Mouse (Mus musculus) midbrain, embryonic 11.5 days (tissue): ENCODE results near the gene Gm10999. TPM values are rescaled to one million over a fixed set of nuclear protein-coding genes. Genes with fewer than 3 reads are reported as not detected.
"Not testable (repeated sequence)": the region's sequence is repeated elsewhere in the genome, so short reads cannot be mapped to it uniquely, and the experiment has no call there.

Source experiments
- ATAC-seq: fragments of 200-750 bp; cut with Nextera tagmentation; 2 replicates; pipeline ENCODE4 v1.8.0; 2017; ENCODE audit warnings: moderate TSS enrichment, moderate library complexity; ENCODE audit not compliant: low FRiP score
- DNase-seq: peaks from one replicate; pipeline ENCODE4 v3.0.0; 2015; ENCODE audit warnings: low spot score; ENCODE audit errors: missing footprints
- H3K27ac ChIP-seq: fragments of 300-500 bp; sonication (generic); 2 replicates; pipeline ENCODE4 v1.5.1; 2014; ENCODE audit warnings: low read depth, low read length
- H3K27me3 ChIP-seq: fragments of 300-500 bp; sonication (generic); 2 replicates; pipeline ENCODE4 v1.6.1; 2014; ENCODE audit warnings: mild to moderate bottlenecking, low read length, moderate library complexity, mixed read lengths; ENCODE audit not compliant: control insufficient read depth, insufficient read depth
- H3K36me3 ChIP-seq: fragments of 300-500 bp; sonication (generic); 2 replicates; pipeline ENCODE4 v1.6.1; 2014; ENCODE audit warnings: mild to moderate bottlenecking, low read length, moderate library complexity, mixed read lengths; ENCODE audit not compliant: control insufficient read depth, insufficient read depth
- H3K4me1 ChIP-seq: fragments of 300-500 bp; sonication (generic); 2 replicates; pipeline ENCODE4 v1.6.1; 2014; ENCODE audit warnings: low read length; ENCODE audit not compliant: control insufficient read depth, insufficient read depth
- H3K4me2 ChIP-seq: fragments of 300-500 bp; sonication (generic); 2 replicates; pipeline ENCODE4 v1.6.1; 2014; ENCODE audit warnings: mild to moderate bottlenecking, moderate library complexity
- H3K4me3 ChIP-seq: fragments of 300-500 bp; sonication (generic); 2 replicates; pipeline ENCODE4 v1.5.1; 2014; ENCODE audit warnings: low read depth, low read length
- H3K9ac ChIP-seq: fragments of 300-500 bp; sonication (generic); 2 replicates; pipeline ENCODE4 v1.6.1; 2014; ENCODE audit warnings: low read length
- H3K9me3 ChIP-seq: fragments of 300-500 bp; sonication (generic); 2 replicates; pipeline ENCODE4 v1.6.1; 2016; ENCODE audit warnings: low read length; ENCODE audit not compliant: control insufficient read depth
- WGBS: fragments of 180-500 bp; shearing (Covaris S2); extraction: QIAGEN DNeasy Blood & Tissue Kit; methylation state at CpG from one replicate; pipeline ENCODE4 v1.1.7; 2014; 5-methylcytosine and 5-hydroxymethylcytosine counted together
- polyA plus RNA-seq: library from polyadenylated mRNA; unstranded; fragments of >200 nt; fragmentation: Nextera tagmentation; extraction: Ambion mirVana; gene quantifications from 2 replicates; pipeline ENCODE4 v1.2.1, GENCODE M21; 2014

Gene Gm10999
- polyA plus RNA-seq, result not detected in 2 replicates

DNA sequence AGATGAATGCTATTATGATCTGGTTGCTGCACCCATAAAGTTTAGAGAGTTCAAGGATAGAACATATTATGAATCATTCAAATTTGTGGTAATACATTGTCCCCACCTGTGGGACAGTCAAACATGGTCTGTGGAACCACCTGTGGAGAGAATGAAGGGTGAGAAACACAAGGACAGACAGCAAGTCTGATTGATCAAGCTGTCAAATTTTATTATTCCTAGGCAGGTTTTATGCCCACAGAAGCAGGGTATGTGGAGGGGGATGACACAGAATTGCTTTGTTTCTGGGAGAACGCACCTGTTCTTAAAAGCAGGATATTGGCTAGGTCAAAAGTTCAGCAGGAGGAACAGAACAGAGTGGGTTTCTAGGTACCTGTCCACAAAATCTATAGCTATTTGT is at the start of gene Gm10999:
Gene Gm10999 (minus strand): TSS at position 101 of the 400 bp plus-strand sequence.
- no peaks in the 10 kb centered on the region for H3K9me3 ChIP-seq
- no peak within 1 kb of the TSS for H3K27ac ChIP-seq
- H3K4me1 ChIP-seq, result no peaks in the 10 kb centered on the region
- DNase-seq, result no peak
- no peak within 1 kb of the TSS for H3K4me2 ChIP-seq
- WGBS, result 95% methylated on average over 1 of the region's 1 CpGs
- no peak within 1 kb of the TSS for H3K9ac ChIP-seq
- H3K27me3 ChIP-seq, result no peaks in the 10 kb centered on the region
- no peak for ATAC-seq
- H3K4me3 ChIP-seq, result no peak within 1 kb of the TSS
- H3K36me3 ChIP-seq, result no peaks in the 10 kb centered on the region

GRCm38 (mm10) chr8:129133475-129133874 is 2.0 kb upstream of the Gm10999 start:
- H3K9ac ChIP-seq, result no peak overlapping the region
- no peaks in the 10 kb centered on the region for H3K36me3 ChIP-seq
- no peak overlapping the region for H3K27ac ChIP-seq
- no peak overlapping the region for H3K4me3 ChIP-seq
- no peaks in the 10 kb centered on the region for H3K27me3 ChIP-seq
- no peak for ATAC-seq
- H3K9me3 ChIP-seq, result no peaks in the 10 kb centered on the region
- no peak overlapping the region for H3K4me2 ChIP-seq
- DNase-seq, result no peak
- no peaks in the 10 kb centered on the region for H3K4me1 ChIP-seq

GRCm38 (mm10) chr8:129115761-129116160 is 15.7 kb downstream of the Gm10999 start:
- not testable (repeated sequence) for H3K27ac ChIP-seq, H3K4me2 ChIP-seq, DNase-seq, H3K9ac ChIP-seq, H3K4me1 ChIP-seq, H3K27me3 ChIP-seq, H3K36me3 ChIP-seq, H3K4me3 ChIP-seq, ATAC-seq, H3K9me3 ChIP-seq
- 40% methylated on average over 3 of the region's 3 CpGs for WGBS

Other genes starting within 250 kb of the Gm10999 start
- not detected in 2 replicates for gene Ccdc7a, start 66.1 kb downstream of the Gm10999 start, polyA plus RNA-seq
- gene Ccdc7b, start 64.5 kb downstream of the Gm10999 start, polyA plus RNA-seq, result not detected in 2 replicates
- 25.9 and 29.0 TPM in 2 replicates for gene 2610044O15Rik8, start 102.7 kb upstream of the Gm10999 start, polyA plus RNA-seq